Mouse (Mus musculus): ENCODE results near the gene P2ry12. TPM values are rescaled to one million over a fixed set of nuclear protein-coding genes. Genes with fewer than 3 reads are reported as not detected.

P2ry12 gene
- polyA plus RNA-seq, 1 experiment from 2014 or later, result 1.9 TPM

DNA sequence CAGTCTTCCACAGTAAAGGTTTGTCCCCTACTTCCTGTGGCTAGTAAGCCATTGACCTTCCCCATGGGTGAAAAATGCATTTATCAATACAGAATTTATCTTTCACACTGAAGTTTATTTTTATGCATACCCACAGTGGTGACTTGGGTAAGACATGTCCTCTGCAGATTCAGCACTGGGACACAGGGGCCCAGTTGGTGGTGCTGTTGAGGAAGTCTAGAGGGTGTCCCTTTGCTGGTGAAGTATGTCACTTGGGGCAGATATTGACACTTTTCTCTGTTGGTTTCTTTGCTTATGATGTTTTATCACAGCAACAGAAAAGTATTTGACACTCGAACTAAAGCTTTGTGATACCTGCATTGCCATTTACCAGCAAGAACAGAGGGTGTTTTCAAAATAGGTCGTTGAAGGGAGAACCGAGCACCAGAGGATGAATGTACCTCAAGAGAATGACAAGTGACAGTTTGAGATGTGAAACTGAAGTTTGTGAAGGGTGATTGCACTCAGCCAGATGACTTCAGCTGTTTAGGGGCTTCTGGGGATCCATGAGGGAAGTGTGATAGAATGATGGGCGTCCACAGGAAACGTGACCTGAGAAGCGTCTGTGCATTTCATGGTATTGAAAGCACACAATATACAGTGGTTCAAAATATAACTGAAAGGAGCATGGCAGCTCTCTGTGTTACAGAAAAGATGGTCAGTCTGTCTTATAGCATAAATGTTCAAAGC lies 88.1 kb downstream of the P2ry12 start:
- WGBS, result 76% methylated on average over 6 of the region's 6 CpGs
- no peak overlapping the region for H3K9ac ChIP-seq
- H3K4me2 ChIP-seq (replicated peaks), result no peak overlapping the region
- no peak overlapping the region for H3K4me3 ChIP-seq
- no peak overlapping the region for H3K27ac ChIP-seq
- no peak for ATAC-seq (ENCODE audit: low FRiP score, low read depth)
- no peaks in the 10 kb centered on the region for H3K4me1 ChIP-seq
- H3K9me3 ChIP-seq, result no peaks in the 10 kb centered on the region
- no peaks in the 10 kb centered on the region for H3K36me3 ChIP-seq
- no peaks in the 10 kb centered on the region for H3K27me3 ChIP-seq

DNA sequence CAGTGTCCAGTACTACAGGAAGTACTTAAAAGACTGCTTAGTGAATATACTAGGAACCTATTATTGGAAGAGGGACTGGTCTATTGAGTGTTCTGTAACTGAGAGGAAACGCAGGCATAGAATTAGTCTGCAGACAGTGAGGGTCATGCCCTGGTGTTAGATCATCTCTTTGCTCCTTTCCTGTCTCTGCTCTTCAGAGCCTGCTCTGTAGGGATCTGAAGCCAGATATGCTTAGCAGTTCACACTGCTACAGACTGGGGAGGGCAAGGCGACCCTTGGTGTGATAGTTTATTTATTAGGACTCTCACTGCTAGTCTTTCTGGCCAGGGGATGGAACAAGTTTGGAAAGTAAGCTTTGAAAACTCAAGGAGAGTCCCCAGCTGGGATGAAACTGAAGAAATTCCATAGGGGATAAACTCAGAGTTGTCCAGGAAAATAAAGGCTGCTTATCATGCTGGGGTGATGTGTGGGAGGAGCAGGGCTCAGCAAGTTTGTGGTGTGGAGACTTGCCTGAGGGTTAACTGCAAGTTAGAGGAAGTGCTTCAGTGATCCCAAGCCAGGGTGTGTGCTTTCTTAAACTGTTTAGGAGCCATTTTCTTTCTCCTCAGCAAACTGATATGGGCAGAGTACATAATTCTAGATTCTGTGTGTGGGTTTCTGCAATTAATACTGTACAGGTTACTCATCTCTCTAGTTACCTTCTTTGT lies 92.6 kb downstream of the P2ry12 start:
- no peak overlapping the region for H3K4me2 ChIP-seq (replicated peaks)
- H3K9me3 ChIP-seq, result no peaks in the 10 kb centered on the region
- H3K4me1 ChIP-seq, result no peaks in the 10 kb centered on the region
- no peak for ATAC-seq (ENCODE audit: low FRiP score, low read depth)
- no peak overlapping the region for H3K9ac ChIP-seq
- WGBS, result 41% methylated on average over 2 of the region's 2 CpGs
- H3K27me3 ChIP-seq, result no peaks in the 10 kb centered on the region
- no peak overlapping the region for H3K4me3 ChIP-seq
- H3K36me3 ChIP-seq, result no peaks in the 10 kb centered on the region
- H3K27ac ChIP-seq, result no peak overlapping the region

DNA sequence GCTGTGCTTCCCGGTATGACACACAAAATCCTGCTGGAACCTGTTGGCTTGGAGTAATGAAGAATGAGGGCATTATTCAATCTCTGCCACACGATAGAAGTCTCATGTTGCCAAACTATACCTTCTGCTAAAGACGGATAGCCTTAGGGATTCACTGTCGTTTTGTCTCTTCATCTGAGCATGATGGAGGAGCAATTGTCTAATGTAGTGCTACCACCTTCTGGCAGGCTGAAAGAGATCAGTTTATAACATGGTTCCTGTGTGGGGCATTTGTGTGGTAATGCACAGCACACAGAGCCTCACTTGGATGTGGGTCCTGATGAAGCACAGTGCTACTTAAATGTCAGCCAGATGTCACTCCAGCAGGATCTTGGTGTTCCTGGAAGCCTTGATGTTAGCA lies 93.5 kb downstream of the P2ry12 start:
- H3K9me3 ChIP-seq, result no peaks in the 10 kb centered on the region
- no peak overlapping the region for H3K4me3 ChIP-seq
- no peak overlapping the region for H3K9ac ChIP-seq
- ATAC-seq (ENCODE audit: low FRiP score, low read depth), result no peak
- H3K27me3 ChIP-seq, result no peaks in the 10 kb centered on the region
- no peaks in the 10 kb centered on the region for H3K36me3 ChIP-seq
- H3K4me2 ChIP-seq (replicated peaks), result no peak overlapping the region
- WGBS, result 69% methylated on average over 4 of the region's 4 CpGs
- H3K27ac ChIP-seq, result no peak overlapping the region
- no peaks in the 10 kb centered on the region for H3K4me1 ChIP-seq

DNA sequence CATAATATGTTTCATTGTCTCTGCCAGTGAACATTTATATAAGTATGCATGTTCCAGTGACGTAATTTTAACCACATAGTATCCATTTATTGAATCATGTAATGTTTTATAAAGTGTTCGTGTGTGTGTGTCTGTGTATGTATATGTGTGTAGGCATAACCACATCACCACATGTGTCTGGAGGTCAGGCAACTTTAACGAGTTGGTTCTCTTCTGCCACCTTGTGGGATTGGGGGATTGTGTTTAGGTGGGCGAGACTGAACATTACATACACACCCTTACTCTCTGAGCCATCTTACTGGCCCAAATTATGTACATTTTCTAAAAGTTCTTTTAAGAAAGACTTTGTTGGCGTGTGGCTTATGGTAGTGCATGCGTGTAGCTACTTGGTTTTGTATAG lies 94.2 kb downstream of the P2ry12 start:
- Histone ChIP-seq H3K4me2 (replicated peaks) (no peak overlapping the region), H3K4me3 (no peak overlapping the region), H3K36me3 (no peaks in the 10 kb centered on the region), H3K27ac (no peak overlapping the region), H3K4me1 (no peaks in the 10 kb centered on the region), H3K27me3 (no peaks in the 10 kb centered on the region), H3K9ac (no peak overlapping the region), H3K9me3 (no peaks in the 10 kb centered on the region)
- ATAC-seq (ENCODE audit: low FRiP score, low read depth), result no peak
- 84% methylated on average over 6 of the region's 6 CpGs for WGBS

DNA sequence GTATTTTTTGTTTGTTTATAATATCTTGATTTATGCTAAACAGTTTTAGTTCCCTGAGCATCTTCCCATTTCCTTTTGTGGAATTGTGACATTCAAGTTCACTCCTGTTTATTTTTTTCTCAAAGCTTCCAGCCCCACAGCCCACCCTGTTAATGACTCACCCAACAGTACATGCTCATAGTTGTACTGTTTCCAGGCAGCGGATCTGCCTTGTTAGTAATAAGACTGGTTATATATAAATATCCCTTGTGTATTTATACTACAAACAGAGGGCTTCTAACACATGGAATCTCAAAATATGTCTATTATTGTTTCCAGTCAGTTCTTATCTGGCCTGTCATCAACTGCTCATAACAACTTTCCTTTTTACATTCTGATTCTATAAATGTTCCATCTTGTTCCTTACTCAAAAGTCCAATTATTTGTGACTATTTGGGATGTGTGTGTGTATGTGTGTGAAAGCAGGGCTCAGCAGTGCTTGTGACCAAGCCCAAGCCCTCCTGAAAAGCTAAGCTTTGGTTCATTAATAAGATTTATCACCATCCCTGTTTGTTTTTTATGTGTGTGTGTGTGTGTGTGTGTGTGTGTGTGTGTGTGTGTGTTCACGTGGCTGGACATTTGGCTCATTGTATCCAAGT lies 95.1 kb downstream of the P2ry12 start:
- no peaks in the 10 kb centered on the region for H3K9me3 ChIP-seq
- H3K4me1 ChIP-seq, result no peaks in the 10 kb centered on the region
- no peaks in the 10 kb centered on the region for H3K27me3 ChIP-seq
- no peak overlapping the region for H3K4me2 ChIP-seq (replicated peaks)
- no peak overlapping the region for H3K27ac ChIP-seq
- 63% methylated on average over 2 of the region's 2 CpGs for WGBS
- no peak overlapping the region for H3K4me3 ChIP-seq
- H3K36me3 ChIP-seq, result no peaks in the 10 kb centered on the region
- no peak overlapping the region for H3K9ac ChIP-seq
- ATAC-seq (ENCODE audit: low FRiP score, low read depth), result no peak

Other genes starting within 250 kb of the P2ry12 start
- 1.2 and 1.5 TPM in 2 replicates for gene Gpr171, start 161.1 kb downstream of the P2ry12 start, polyA plus RNA-seq (2015; fragmentation: Nextera tagmentation; extraction: Ambion mirVana)
- gene P2ry14, start 109.3 kb downstream of the P2ry12 start, polyA plus RNA-seq (2015; fragmentation: Nextera tagmentation; extraction: Ambion mirVana), result 1.6 and 3.1 TPM in 2 replicates
- 1.6 and 2.0 TPM in 2 replicates for gene Gpr87, start 67.8 kb downstream of the P2ry12 start, polyA plus RNA-seq (2015; fragmentation: Nextera tagmentation; extraction: Ambion mirVana)
- 0.86 and 0.97 TPM in 2 replicates for gene P2ry13, start 52.0 kb downstream of the P2ry12 start, polyA plus RNA-seq (2015; fragmentation: Nextera tagmentation; extraction: Ambion mirVana)
- 16.3 and 17.6 TPM in 2 replicates for gene Igsf10, start 81.5 kb upstream of the P2ry12 start, polyA plus RNA-seq (2015; fragmentation: Nextera tagmentation; extraction: Ambion mirVana)

All from limb, embryonic 13.5 days (tissue).